Mouse (Mus musculus) hindbrain, embryonic 16.5 days (tissue): ENCODE data around the gene Tex14. TPM values are rescaled to one million over a fixed set of nuclear protein-coding genes. Genes with fewer than 3 reads are reported as not detected.
A peak's percentile ranks its signal among the peaks of the same experiment; 100 is the strongest.

ENCODE experiments used
- ATAC-seq: fragments of 200-750 bp; cut with Nextera tagmentation; 2 replicates; pipeline ENCODE4 v1.8.0; 2017; ENCODE audit warnings: moderate TSS enrichment, moderate library complexity
- H3K27ac ChIP-seq: fragments of 300-500 bp; sonication (generic); 2 replicates; pipeline ENCODE4 v1.5.1; 2014; ENCODE audit warnings: low read depth, mild to moderate bottlenecking, control low read depth, low read length, moderate library complexity
- H3K27me3 ChIP-seq: fragments of 300-500 bp; sonication (generic); replicated peaks from 2 replicates; pipeline ENCODE4 v1.6.1; 2014; ENCODE audit warnings: low read length; ENCODE audit not compliant: control insufficient read depth, insufficient read depth
- H3K36me3 ChIP-seq: fragments of 300-500 bp; sonication (generic); 2 replicates; pipeline ENCODE4 v1.6.1; 2014; ENCODE audit warnings: mild to moderate bottlenecking, low read length, moderate library complexity, mixed read lengths; ENCODE audit not compliant: control insufficient read depth, insufficient read depth
- H3K4me1 ChIP-seq: fragments of 300-500 bp; sonication (generic); 2 replicates; pipeline ENCODE4 v1.6.1; 2014; ENCODE audit warnings: low read depth, low read length; ENCODE audit not compliant: control insufficient read depth, insufficient read depth
- H3K4me2 ChIP-seq: fragments of 300-500 bp; sonication (generic); 2 replicates; pipeline ENCODE4 v1.6.1; 2014; ENCODE audit warnings: mild to moderate bottlenecking, low read length, control low read depth, moderate library complexity
- H3K4me3 ChIP-seq: fragments of 300-500 bp; sonication (generic); 2 replicates; pipeline ENCODE4 v1.5.1; 2014; ENCODE audit warnings: mild to moderate bottlenecking, low read length, control low read depth, moderate library complexity
- H3K9ac ChIP-seq: fragments of 300-500 bp; sonication (generic); 2 replicates; pipeline ENCODE4 v1.6.1; 2014; ENCODE audit warnings: low read depth, mild to moderate bottlenecking, control low read depth, low read length, moderate library complexity
- H3K9me3 ChIP-seq: fragments of 300-500 bp; sonication (generic); 2 replicates; pipeline ENCODE4 v1.6.1; 2014; ENCODE audit warnings: mild to moderate bottlenecking, low read length, moderate library complexity; ENCODE audit not compliant: control insufficient read depth
- WGBS: fragments of 180-500 bp; shearing (Covaris S2); extraction: QIAGEN DNeasy Blood & Tissue Kit; methylation state at CpG from one replicate; pipeline ENCODE4 v1.1.7; 2014; 5-methylcytosine and 5-hydroxymethylcytosine counted together
- polyA plus RNA-seq: library from polyadenylated mRNA; unstranded; fragments of >200 nt; fragmentation: Nextera tagmentation; extraction: Ambion mirVana; gene quantifications from 2 replicates; pipeline ENCODE4 v1.2.1, GENCODE M21; 2015

The Tex14 gene
- 1.7 and 1.9 TPM in 2 replicates for polyA plus RNA-seq

DNA sequence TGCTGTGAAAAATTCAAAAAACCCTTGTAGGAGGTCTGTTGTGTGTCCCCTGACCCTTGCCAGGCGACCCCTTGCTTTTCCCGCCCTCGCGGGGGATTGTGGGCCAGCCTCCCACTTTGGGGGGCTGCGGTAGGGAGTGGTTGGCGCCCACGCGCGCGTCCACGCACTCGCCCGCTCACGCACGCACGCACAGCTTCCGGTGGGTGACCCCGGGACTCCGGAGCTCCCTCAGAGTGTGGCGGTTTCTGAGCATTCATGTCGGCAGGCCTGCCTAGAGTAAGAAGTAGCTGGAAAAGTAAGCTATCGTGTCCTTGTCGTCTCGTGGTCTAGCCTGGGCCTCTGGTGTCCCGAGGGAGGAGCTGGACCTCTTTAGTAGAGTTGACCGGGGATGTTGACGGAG lies at the start of gene Tex14, which contains the start of gene Rad51c:
Gene Tex14, plus strand, starts transcription at position 190 of the 400 bp plus-strand sequence.
Gene Rad51c, minus strand, starts transcription at position 79 of the 400 bp plus-strand sequence.
- Histone ChIP-seq H3K27me3 (no peaks in the 10 kb centered on the region), H3K4me1 (peaks cover 3% of the 10 kb centered on the region), H3K9me3 (no peaks in the 10 kb centered on the region), H3K4me3 (peak within 1 kb of the TSS; percentile 67), H3K27ac (peak within 1 kb of the TSS; percentile 95), H3K9ac (peak within 1 kb of the TSS; percentile 80), H3K36me3 (no peaks in the 10 kb centered on the region), H3K4me2 (peak within 1 kb of the TSS; percentile 60)
- 73% methylated on average over 27 of the region's 27 CpGs for WGBS
- peak; percentile 35; the same call in 1 of the 2 replicates for ATAC-seq

GRCm38 (mm10) chr11:87357317-87358300 lies 47.3 kb upstream of the Tex14 start:
- Histone ChIP-seq H3K27ac (peak overlapping the region; percentile 84), H3K36me3 (no peaks in the 10 kb centered on the region), H3K4me3 (peak overlapping the region; percentile 93), H3K4me1 (peaks cover 6% of the 10 kb centered on the region), H3K4me2 (peak overlapping the region; percentile 79), H3K27me3 (no peaks in the 10 kb centered on the region), H3K9me3 (no peaks in the 10 kb centered on the region), H3K9ac (peak overlapping the region; percentile 94)
- no peak for ATAC-seq
- 4% methylated on average over 31 of the region's 31 CpGs for WGBS

DNA sequence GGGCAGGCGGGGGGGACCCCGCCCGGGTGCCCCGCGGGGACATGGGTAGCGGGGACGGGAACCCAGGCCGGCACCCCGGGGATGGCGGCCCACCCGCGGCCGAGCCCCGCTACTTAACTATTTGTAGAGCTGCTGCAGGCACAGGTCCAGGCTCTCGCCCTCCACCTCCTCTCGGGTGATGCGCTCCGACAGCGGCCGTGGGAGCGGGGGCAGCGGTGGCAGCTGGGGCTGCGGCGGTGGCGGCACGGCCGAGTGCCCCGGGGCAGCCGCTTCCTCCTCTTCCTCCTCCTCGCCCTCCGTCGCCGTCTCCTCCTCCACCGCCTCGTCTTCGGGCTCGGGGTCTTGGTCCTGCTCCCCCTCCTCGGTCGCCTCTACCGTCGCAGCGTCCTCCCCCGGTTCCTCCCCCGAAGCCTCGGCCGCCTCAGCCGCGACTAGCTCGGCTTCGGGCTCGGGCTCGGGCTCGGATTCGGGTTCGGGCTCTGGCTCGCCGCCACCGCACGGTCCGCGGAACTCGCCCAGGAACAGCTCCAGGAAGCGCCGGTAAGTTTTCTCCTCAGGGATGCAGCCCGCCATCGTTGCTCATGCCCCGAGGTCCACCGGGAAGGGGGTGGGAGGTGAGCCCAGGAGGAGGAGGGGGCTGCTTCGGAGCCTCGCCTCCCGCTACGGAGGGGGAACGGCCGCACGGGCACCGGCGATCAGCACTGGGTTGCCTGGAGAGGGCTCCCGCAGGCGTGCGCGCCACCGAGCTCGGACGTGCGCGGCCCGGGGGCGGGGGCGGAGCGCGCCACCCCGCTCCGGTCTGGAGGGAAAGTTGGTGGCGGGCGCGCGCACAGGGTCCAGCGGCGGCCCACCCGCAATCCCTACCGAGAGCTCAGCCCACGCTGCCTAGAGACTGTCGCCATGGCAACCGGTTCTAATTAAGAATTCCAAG lies 46.3 kb upstream of the Tex14 start, which contains the start of gene Ppm1e:
Gene Ppm1e, minus strand, starts transcription at position 693 of the 931 bp plus-strand sequence.
- ATAC-seq, result peak; percentile 97
- peaks cover 6% of the 10 kb centered on the region for H3K4me1 ChIP-seq
- peak within 1 kb of the TSS; percentile 94 for H3K9ac ChIP-seq
- WGBS, result under 1% methylated on average over 100 of the region's 104 CpGs
- peak within 1 kb of the TSS; percentile 93 for H3K4me3 ChIP-seq
- peak within 1 kb of the TSS; percentile 79 for H3K4me2 ChIP-seq
- no peaks in the 10 kb centered on the region for H3K27me3 ChIP-seq
- no peaks in the 10 kb centered on the region for H3K36me3 ChIP-seq
- H3K9me3 ChIP-seq, result no peaks in the 10 kb centered on the region
- peak within 1 kb of the TSS; percentile 84 for H3K27ac ChIP-seq

- Histone ChIP-seq H3K9ac (peak overlapping the region; percentile 94), H3K4me3 (peak overlapping the region; percentile 93), H3K4me2 (peak overlapping the region; percentile 79), H3K36me3 (no peaks in the 10 kb centered on the region), H3K27me3 (no peaks in the 10 kb centered on the region), H3K27ac (0 out of 2 replicates have a peak overlapping the region, but pooled peaks have one; percentile 21), H3K4me1 (peaks cover 6% of the 10 kb centered on the region), H3K9me3 (no peaks in the 10 kb centered on the region)
- WGBS, result 12% methylated on average over 10 of the region's 10 CpGs
- ATAC-seq, result no peak
Observed at GRCm38 (mm10) chr11:87359262-87359612, 45.6 kb upstream of the Tex14 start.

GRCm38 (mm10) chr11:87365120-87365519 lies 39.7 kb upstream of the Tex14 start:
- Histone ChIP-seq H3K4me3 (no peak overlapping the region), H3K27me3 (no peaks in the 10 kb centered on the region), H3K4me2 (no peak overlapping the region), H3K4me1 (no peaks in the 10 kb centered on the region), H3K9me3 (no peaks in the 10 kb centered on the region), H3K27ac (no peak overlapping the region), H3K36me3 (no peaks in the 10 kb centered on the region), H3K9ac (no peak overlapping the region)
- WGBS, result 91% methylated on average over 5 of the region's 5 CpGs
- no peak for ATAC-seq

DNA sequence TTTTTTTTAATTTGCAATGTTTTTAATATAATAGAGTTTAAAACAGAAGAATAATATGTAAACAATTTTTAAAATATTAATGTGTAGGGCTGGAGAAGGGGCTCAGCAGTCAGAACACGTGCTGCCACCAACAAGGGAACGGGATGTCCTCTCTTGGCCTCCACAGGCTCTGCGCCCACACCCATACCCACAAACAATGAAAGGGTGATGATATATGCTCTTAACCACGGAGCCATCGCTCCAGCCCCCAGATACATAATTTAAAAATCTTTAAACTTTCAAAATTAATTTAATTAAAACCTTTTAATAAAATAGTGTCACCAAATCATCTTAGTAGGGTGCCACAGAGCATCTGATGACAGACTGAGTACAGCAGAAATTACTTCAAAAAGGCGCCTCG lies 37.8 kb upstream of the Tex14 start:
- ATAC-seq, result no peak
- Histone ChIP-seq H3K36me3 (no peaks in the 10 kb centered on the region), H3K27ac (no peak overlapping the region), H3K4me3 (no peak overlapping the region), H3K4me1 (no peaks in the 10 kb centered on the region), H3K27me3 (no peaks in the 10 kb centered on the region), H3K9me3 (no peaks in the 10 kb centered on the region), H3K4me2 (no peak overlapping the region), H3K9ac (no peak overlapping the region)
- 85% methylated on average over 7 of the region's 7 CpGs for WGBS

DNA sequence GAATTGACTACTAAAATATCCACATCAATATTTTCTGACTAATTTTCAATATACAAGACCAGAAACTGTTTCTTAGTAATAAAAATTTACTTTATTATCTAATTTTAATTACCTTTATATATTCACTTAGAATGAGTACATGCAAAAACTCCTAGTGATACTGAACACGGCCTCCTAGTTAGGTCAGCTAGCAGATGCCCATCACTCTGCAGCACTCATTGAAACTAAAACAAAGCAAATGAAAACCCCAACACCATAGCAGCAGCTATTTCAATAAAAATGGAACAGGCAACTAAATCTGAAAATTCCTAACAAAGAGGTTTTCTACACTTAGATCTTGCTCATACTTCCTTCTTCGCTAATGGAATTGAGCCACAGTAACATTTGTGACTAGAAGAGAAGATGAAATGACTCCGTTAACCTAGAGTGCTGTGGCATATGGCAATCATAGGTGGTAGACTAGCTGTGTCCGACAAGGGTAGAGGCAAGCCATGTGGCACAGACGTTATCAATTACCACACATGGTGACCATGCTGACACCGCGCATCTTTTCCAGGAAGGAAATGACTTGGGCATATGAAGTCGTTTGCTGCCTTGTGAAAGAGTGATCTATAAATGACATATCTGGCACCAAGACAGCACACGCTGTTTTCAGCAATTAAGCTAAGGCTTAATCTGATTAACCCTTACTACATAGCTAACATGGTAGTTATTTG lies 36.8 kb upstream of the Tex14 start:
- Histone ChIP-seq H3K36me3 (no peaks in the 10 kb centered on the region), H3K4me1 (no peaks in the 10 kb centered on the region), H3K4me2 (no peak overlapping the region), H3K27ac (no peak overlapping the region), H3K27me3 (no peaks in the 10 kb centered on the region), H3K9ac (no peak overlapping the region), H3K9me3 (no peaks in the 10 kb centered on the region), H3K4me3 (no peak overlapping the region)
- no peak for ATAC-seq
- 61% methylated on average over 9 of the region's 9 CpGs for WGBS

GRCm38 (mm10) chr11:87384551-87384950 lies 20.3 kb upstream of the Tex14 start:
- WGBS, result 92% methylated on average over 3 of the region's 4 CpGs
- ATAC-seq, result no peak
- Histone ChIP-seq H3K4me2 (no peak overlapping the region), H3K27me3 (no peaks in the 10 kb centered on the region), H3K36me3 (no peaks in the 10 kb centered on the region), H3K9me3 (no peaks in the 10 kb centered on the region), H3K4me3 (no peak overlapping the region), H3K4me1 (no peaks in the 10 kb centered on the region), H3K27ac (no peak overlapping the region), H3K9ac (no peak overlapping the region)
